Mouse (Mus musculus) erythroblast, adult 5-6 weeks (primary cell): ENCODE measurements around the gene Anapc4. TPM values are rescaled to one million over a fixed set of nuclear protein-coding genes. Genes with fewer than 3 reads are reported as not detected.

Experiments used
- total RNA-seq, 2 experiments: library from RNA; stranded (forward) in 1 of 2; stranded (reverse) in 1 of 2; fragments of 150-400 nt in 1 of 2; fragments of 200-764, 138-1000 nt in 1 of 2; gene quantifications; 2 replicates each; pipeline versions ENCODE4 v1.2.3 to v1.2.4; 2015 to 2017; ENCODE audit warnings: low replicate concordance in 2 of 2

Anapc4 gene
- total RNA-seq, 2 experiments from 2014 or later, result 9.0 to 24.0 TPM

Other genes with a start within 250 kb of the Anapc4 start
- gene Sepsecs, start 164.3 kb upstream of the Anapc4 start, total RNA-seq (2015; ENCODE audit: low replicate concordance), result 1.9 and 7.3 TPM in 2 replicates
- 7.2 and 11.5 TPM in 2 replicates for gene Sepsecs, start 164.3 kb upstream of the Anapc4 start, total RNA-seq (2017; ENCODE audit: low replicate concordance)
- 33.6 and 40.3 TPM in 2 replicates for gene Pi4k2b, start 92.4 kb upstream of the Anapc4 start, total RNA-seq (2015; ENCODE audit: low replicate concordance)
- 40.6 and 62.6 TPM in 2 replicates for gene Pi4k2b, start 92.4 kb upstream of the Anapc4 start, total RNA-seq (2017; ENCODE audit: low replicate concordance)
- gene Zcchc4, start 58.6 kb upstream of the Anapc4 start, total RNA-seq (2015; ENCODE audit: low replicate concordance), result 4.0 and 10.0 TPM in 2 replicates
- 11.0 and 14.8 TPM in 2 replicates for gene Zcchc4, start 58.6 kb upstream of the Anapc4 start, total RNA-seq (2017; ENCODE audit: low replicate concordance)
- gene Slc34a2, start 204.1 kb downstream of the Anapc4 start, total RNA-seq (2015; ENCODE audit: low replicate concordance), result not detected in 2 replicates
- gene Slc34a2, start 204.1 kb downstream of the Anapc4 start, total RNA-seq (2017; ENCODE audit: low replicate concordance), result not detected in 2 replicates